Mouse (Mus musculus): ENCODE data around the gene Col2a1. TPM values are rescaled to one million over a fixed set of nuclear protein-coding genes. Genes with fewer than 3 reads are reported as not detected.

The Col2a1 gene
- under 1 TPM in 1 of 2 experiments, not detected in 1; 0.36 TPM for total RNA-seq (2021)
- long read RNA-seq, experiment 1 = 0 reads
- long read RNA-seq, experiment 2 = 0 reads

GRCm38 (mm10) chr15:98003822-98004739 is at the start of gene Col2a1:
Gene Col2a1, minus strand, starts transcription at chr15:98004695.
- DNase-seq = peak in 1 of 2 experiments; percentile 8

GRCm38 (mm10) chr15:98051685-98052084 is 47.2 kb upstream of the Col2a1 start:
- DNase-seq = no peak

- no peak for DNase-seq
These were observed 44.6 kb upstream of the Col2a1 start for GRCm38 (mm10) chr15:98048918-98049700.

- DNase-seq = no peak
These were observed 39.9 kb upstream of the Col2a1 start for GRCm38 (mm10) chr15:98044387-98044786.

- DNase-seq = no peak
These were observed 39.5 kb upstream of the Col2a1 start for GRCm38 (mm10) chr15:98043967-98044366.

- no peak for DNase-seq
These were observed 38.0 kb upstream of the Col2a1 start for GRCm38 (mm10) chr15:98042508-98042907.

GRCm38 (mm10) chr15:98039682-98040081 is 35.2 kb upstream of the Col2a1 start:
- DNase-seq = no peak

- DNase-seq = no peak
These were observed 32.1 kb upstream of the Col2a1 start for GRCm38 (mm10) chr15:98036578-98036977.

GRCm38 (mm10) chr15:98035076-98035755 is 30.7 kb upstream of the Col2a1 start:
- no peak for DNase-seq

GRCm38 (mm10) chr15:98033233-98033748 is 28.8 kb upstream of the Col2a1 start:
- no peak for DNase-seq

- DNase-seq = no peak
These were observed 25.3 kb upstream of the Col2a1 start for GRCm38 (mm10) chr15:98029798-98030197.

GRCm38 (mm10) chr15:98026967-98027904 is 22.7 kb upstream of the Col2a1 start:
- DNase-seq = peak; percentile 15 to 37

GRCm38 (mm10) chr15:98025611-98026010 is 21.1 kb upstream of the Col2a1 start:
- DNase-seq = no peak

GRCm38 (mm10) chr15:98023137-98023536 is 18.6 kb upstream of the Col2a1 start:
- DNase-seq = no peak

GRCm38 (mm10) chr15:98021886-98022285 is 17.4 kb upstream of the Col2a1 start:
- DNase-seq = no peak

- no peak for DNase-seq
These were observed 14.6 kb upstream of the Col2a1 start for GRCm38 (mm10) chr15:98019047-98019446.

- no peak for DNase-seq
These were observed 13.4 kb upstream of the Col2a1 start for GRCm38 (mm10) chr15:98017925-98018324.

GRCm38 (mm10) chr15:98012810-98013209 is 8.3 kb upstream of the Col2a1 start:
- no peak for DNase-seq

- DNase-seq = no peak
These were observed 686 bp upstream of the Col2a1 start for GRCm38 (mm10) chr15:98005181-98005580.

- DNase-seq = no peak
These were observed 255 bp upstream of the Col2a1 start for GRCm38 (mm10) chr15:98004740-98005159.

All from heart, adult 18-20 months (tissue).